Mouse (Mus musculus) lung, embryonic 15.5 days (tissue): Measurements from ENCODE around the gene Sema7a. TPM values are rescaled to one million over a fixed set of nuclear protein-coding genes. Genes with fewer than 3 reads are reported as not detected.
A peak's percentile ranks its signal among the peaks of the same experiment; 100 is the strongest.

Experiments
- ATAC-seq: fragments of 200-750 bp; cut with Nextera tagmentation; 2 replicates; pipeline ENCODE4 v1.8.0; 2017; ENCODE audit warnings: moderate number of reproducible peaks, borderline replicate concordance; ENCODE audit not compliant: low FRiP score, low TSS enrichment; ENCODE audit errors: extremely low read depth
- H3K27ac ChIP-seq: fragments of 300-500 bp; sonication (generic); 2 replicates; pipeline ENCODE4 v1.5.1; 2015; ENCODE audit warnings: moderate library complexity, mild to moderate bottlenecking, inconsistent platforms
- H3K27me3 ChIP-seq: fragments of 300-500 bp; sonication (generic); 2 replicates; pipeline ENCODE4 v1.6.1; 2015; ENCODE audit warnings: inconsistent platforms
- H3K36me3 ChIP-seq: fragments of 300-500 bp; sonication (generic); 2 replicates; pipeline ENCODE4 v1.6.1; 2015; ENCODE audit warnings: inconsistent platforms
- H3K4me1 ChIP-seq: fragments of 300-500 bp; sonication (generic); 2 replicates; pipeline ENCODE4 v1.6.1; 2015; ENCODE audit warnings: inconsistent platforms
- H3K4me2 ChIP-seq: fragments of 300-500 bp; sonication (generic); 2 replicates; pipeline ENCODE4 v1.6.1; 2015; ENCODE audit warnings: inconsistent platforms, mild to moderate bottlenecking, moderate library complexity
- H3K4me3 ChIP-seq: fragments of 300-500 bp; sonication (generic); 2 replicates; pipeline ENCODE4 v1.5.1; 2015; ENCODE audit warnings: mild to moderate bottlenecking, inconsistent platforms
- H3K9ac ChIP-seq: fragments of 300-500 bp; sonication (generic); 2 replicates; pipeline ENCODE4 v1.6.1; 2015; ENCODE audit warnings: inconsistent platforms
- H3K9me3 ChIP-seq: fragments of 300-500 bp; sonication (generic); 2 replicates; pipeline ENCODE4 v1.6.1; 2016; ENCODE audit warnings: inconsistent platforms
- WGBS: fragments of 180-500 bp; shearing (Covaris S2); methylation state at CpG from one replicate; pipeline ENCODE4 v1.1.7; 2015; 5-methylcytosine and 5-hydroxymethylcytosine counted together
- polyA plus RNA-seq: library from polyadenylated mRNA; unstranded; fragments of >200 nt; fragmentation: Nextera tagmentation; extraction: Ambion mirVana; gene quantifications from 2 replicates; pipeline ENCODE4 v1.2.1, GENCODE M21; 2015

Gene Sema7a
- polyA plus RNA-seq, result 0.79 and 0.90 TPM in 2 replicates

DNA sequence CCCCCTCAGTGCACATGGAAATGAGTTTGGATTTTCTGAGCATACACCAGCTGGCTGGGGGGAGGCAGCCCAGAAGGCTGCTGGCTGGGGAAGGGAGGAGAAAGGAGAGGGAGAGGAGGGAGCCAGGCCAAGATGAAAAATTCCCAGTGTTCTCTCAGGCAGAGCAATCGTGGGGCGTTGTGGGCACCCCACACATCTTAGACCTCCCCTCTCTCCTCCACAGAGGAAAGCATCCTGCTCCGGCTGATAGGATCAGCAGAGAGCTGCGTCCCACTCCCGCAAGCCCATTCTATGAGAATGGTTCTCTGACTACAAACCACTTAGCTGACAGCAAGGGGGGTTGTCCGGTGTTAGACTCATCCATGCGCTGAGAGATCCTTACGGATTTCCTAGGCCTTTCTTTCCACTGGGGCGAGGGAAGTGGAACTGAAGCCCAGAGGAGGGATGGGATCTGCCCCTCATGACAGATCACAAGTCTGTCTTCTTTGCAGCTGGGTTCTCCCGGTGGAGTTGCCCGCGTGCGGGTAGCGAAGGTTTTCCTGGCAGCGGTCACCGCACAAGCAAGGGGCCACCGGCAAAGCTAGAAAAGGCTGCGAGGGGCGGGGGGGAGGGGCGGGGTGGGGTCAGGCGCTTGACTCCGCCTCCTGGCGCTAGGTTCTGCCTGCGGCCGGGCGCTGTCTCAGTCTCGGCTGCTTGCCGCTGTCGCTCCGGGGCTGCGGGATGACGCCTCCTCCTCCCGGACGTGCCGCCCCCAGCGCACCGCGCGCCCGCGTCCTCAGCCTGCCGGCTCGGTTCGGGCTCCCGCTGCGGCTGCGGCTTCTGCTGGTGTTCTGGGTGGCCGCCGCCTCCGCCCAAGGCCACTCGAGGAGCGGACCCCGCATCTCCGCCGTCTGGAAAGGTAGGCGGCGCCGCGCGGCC, at the start of gene Sema7a:
Gene Sema7a, plus strand, starts transcription at position 682 of the 918 bp plus-strand sequence.
- peak within 1 kb of the TSS; percentile 70 for H3K4me3 ChIP-seq
- 2% methylated on average over 60 of the region's 60 CpGs for WGBS
- H3K9ac ChIP-seq, result peak within 1 kb of the TSS; percentile 56
- peaks cover 9% of the 10 kb centered on the region for H3K4me1 ChIP-seq
- peaks cover 71% of the 10 kb centered on the region for H3K27me3 ChIP-seq
- peak within 1 kb of the TSS; percentile 100 for H3K4me2 ChIP-seq
- no peaks in the 10 kb centered on the region for H3K36me3 ChIP-seq
- ATAC-seq, result peak; percentile 81
- no peak within 1 kb of the TSS for H3K27ac ChIP-seq
- no peaks in the 10 kb centered on the region for H3K9me3 ChIP-seq

DNA sequence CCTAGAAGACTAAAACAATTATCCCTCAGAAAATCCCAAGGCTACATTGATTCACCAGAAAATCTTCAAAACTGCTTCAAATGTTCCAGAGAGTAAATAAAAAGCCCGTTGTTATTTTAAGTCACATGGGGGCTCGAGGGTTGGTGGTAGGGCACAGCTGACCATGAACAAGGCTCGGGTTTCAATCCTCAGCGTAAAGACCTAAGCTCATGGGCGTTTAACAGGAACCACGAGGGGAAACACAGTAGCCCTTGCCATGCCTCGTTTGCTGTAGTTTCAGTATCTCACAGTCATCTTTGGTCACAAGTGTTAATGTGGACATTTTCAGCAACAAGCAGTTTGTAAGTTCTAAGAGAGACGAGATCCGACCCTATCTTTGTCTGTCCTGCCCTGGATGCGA, 39.4 kb upstream of the Sema7a start:
- Histone ChIP-seq H3K4me3 (no peak overlapping the region), H3K27me3 (0 out of 2 replicates have a peak, but pooled peaks cover 3% of the 10 kb centered on the region), H3K9me3 (no peaks in the 10 kb centered on the region), H3K36me3 (no peaks in the 10 kb centered on the region), H3K9ac (no peak overlapping the region), H3K27ac (no peak overlapping the region), H3K4me2 (no peak overlapping the region), H3K4me1 (0 out of 2 replicates have a peak, but pooled peaks cover 7% of the 10 kb centered on the region)
- no peak for ATAC-seq
- WGBS, result 26% methylated on average over 10 of the region's 10 CpGs

DNA sequence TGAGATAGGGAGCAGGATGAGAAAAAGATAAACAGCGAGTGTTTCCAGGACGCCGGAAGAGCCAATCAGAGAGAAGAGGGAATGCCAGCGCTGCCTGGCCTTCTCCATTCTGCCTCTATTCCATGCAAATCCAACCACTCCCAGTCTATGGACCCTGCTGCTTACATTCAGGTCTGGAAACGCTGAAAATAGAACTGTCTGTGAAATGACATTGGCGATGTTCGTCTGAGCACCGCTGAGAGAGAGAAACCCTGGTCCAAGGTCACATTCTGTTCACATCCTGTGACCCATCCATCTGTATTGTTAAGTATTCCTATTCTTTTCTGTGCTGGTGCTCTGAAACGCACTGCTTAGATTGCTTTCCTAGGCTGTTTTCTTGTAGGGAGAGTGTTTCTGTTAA, 38.7 kb upstream of the Sema7a start:
- no peak for ATAC-seq
- H3K36me3 ChIP-seq, result no peaks in the 10 kb centered on the region
- no peaks in the 10 kb centered on the region for H3K9me3 ChIP-seq
- no peak overlapping the region for H3K4me2 ChIP-seq
- H3K27ac ChIP-seq, result no peak overlapping the region
- H3K4me1 ChIP-seq, result 0 out of 2 replicates have a peak, but pooled peaks cover 7% of the 10 kb centered on the region
- WGBS, result 24% methylated on average over 9 of the region's 9 CpGs
- 0 out of 2 replicates have a peak, but pooled peaks cover 3% of the 10 kb centered on the region for H3K27me3 ChIP-seq
- no peak overlapping the region for H3K4me3 ChIP-seq
- no peak overlapping the region for H3K9ac ChIP-seq

DNA sequence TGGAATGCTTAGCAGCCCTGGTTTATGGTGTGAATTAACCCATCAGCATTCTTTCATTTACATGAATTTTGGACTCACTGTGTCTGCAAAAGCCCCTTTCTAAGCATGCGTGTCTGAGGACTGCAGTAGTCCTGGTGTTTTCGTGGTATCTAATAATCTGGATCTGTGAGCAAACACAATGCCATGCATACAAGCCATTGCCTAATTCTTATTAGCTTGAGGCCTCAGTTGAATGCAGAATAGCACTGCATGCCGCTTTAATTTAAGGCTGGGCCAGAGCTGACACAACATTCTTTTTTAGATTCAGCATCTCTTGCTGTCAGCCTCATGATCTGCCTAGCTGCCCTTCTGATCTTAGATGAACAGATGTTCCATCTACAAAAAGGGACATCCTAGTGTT, 38.3 kb upstream of the Sema7a start:
- ATAC-seq, result no peak
- no peak overlapping the region for H3K4me3 ChIP-seq
- H3K36me3 ChIP-seq, result no peaks in the 10 kb centered on the region
- WGBS, result 84% methylated on average over 3 of the region's 3 CpGs
- H3K4me2 ChIP-seq, result no peak overlapping the region
- H3K27me3 ChIP-seq, result 0 out of 2 replicates have a peak, but pooled peaks cover 3% of the 10 kb centered on the region
- no peak overlapping the region for H3K27ac ChIP-seq
- H3K4me1 ChIP-seq, result 0 out of 2 replicates have a peak, but pooled peaks cover 7% of the 10 kb centered on the region
- H3K9me3 ChIP-seq, result no peaks in the 10 kb centered on the region
- H3K9ac ChIP-seq, result no peak overlapping the region

DNA sequence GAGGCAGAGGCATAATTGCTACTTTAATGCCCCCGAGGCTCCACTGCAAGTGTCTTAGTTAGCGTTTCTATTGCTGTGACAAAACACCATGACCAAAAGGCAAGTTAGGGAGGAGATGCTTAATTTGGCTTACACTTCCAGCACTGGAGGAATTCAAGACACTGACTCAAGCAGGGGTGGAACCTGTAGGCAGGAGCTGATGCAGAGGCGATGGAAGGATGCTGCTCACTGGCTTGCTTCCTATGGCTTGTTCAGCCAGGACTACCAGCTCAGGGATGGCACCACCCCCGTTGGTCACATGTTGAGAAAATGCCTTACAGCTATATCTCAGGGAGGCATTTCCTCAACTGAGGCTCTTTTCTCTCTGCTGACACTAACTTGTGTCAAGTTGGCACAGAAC, 37.8 kb upstream of the Sema7a start:
- H3K4me3 ChIP-seq, result no peak overlapping the region
- no peak overlapping the region for H3K9ac ChIP-seq
- H3K27ac ChIP-seq, result no peak overlapping the region
- 0 out of 2 replicates have a peak, but pooled peaks cover 7% of the 10 kb centered on the region for H3K4me1 ChIP-seq
- H3K9me3 ChIP-seq, result no peaks in the 10 kb centered on the region
- H3K36me3 ChIP-seq, result no peaks in the 10 kb centered on the region
- WGBS, result 87% methylated on average over 4 of the region's 4 CpGs
- no peak overlapping the region for H3K4me2 ChIP-seq
- 0 out of 2 replicates have a peak, but pooled peaks cover 3% of the 10 kb centered on the region for H3K27me3 ChIP-seq
- no peak for ATAC-seq

DNA sequence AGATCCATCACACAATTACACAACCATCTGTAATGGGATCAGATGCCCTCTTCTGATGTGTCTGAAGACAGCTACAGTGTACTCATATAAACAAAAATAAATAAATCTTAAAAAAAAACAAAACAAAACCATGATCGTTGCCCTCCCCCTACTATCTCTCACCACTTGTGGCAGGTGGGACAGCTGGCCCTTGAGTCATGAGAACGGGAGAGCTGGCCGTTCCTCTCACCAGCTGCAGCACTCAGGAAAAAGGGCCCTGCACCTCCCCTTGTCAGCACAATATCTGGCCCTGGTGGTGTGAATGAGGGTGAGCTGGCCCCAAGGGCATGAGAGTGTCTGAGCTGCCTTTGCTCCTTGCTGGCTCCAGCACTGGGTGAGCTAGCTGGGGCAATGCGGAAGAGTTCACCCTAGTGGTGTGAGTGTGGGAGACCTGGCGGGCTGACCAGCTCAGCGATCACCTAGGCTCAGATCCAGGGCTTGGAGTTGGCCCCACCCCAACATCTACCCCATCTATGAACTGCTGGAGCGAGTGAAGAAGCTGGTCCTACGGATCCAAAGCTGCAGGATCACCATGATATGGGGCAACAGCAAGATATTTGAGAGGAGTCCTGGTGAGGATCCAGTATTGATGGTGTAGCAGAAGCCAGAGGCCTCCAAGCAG, 36.2 kb upstream of the Sema7a start:
- WGBS, result 60% methylated on average over 8 of the region's 8 CpGs

DNA sequence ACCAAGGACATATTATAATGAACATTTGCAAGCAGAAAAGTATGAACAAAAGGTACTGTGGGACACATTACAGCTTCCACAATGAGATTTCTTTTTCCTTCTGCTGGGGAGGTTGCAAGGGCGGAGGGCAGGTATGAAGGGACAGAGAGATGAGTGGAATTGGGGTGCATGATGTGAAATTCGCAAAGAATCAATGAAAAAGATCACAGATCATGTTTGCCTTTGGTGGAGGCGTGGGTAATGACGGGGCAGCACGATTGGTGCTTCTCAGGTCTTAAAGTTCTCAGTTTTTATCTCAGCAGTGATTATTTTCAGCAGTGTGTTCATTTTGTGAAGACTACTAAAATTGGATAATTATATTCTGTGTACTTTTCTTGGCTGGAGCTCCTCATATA, 35.7 kb upstream of the Sema7a start:
- Histone ChIP-seq H3K4me1 (0 out of 2 replicates have a peak, but pooled peaks cover 7% of the 10 kb centered on the region), H3K27me3 (0 out of 2 replicates have a peak, but pooled peaks cover 3% of the 10 kb centered on the region), H3K4me3 (no peak overlapping the region), H3K9me3 (no peaks in the 10 kb centered on the region), H3K4me2 (no peak overlapping the region), H3K36me3 (no peaks in the 10 kb centered on the region), H3K9ac (no peak overlapping the region), H3K27ac (no peak overlapping the region)
- 83% methylated on average over 5 of the region's 5 CpGs for WGBS
- no peak for ATAC-seq

More for the DNA sequence above, 36.2 kb upstream of the Sema7a start:
- H3K27me3 ChIP-seq, result 0 out of 2 replicates have a peak, but pooled peaks cover 3% of the 10 kb centered on the region
- H3K27ac ChIP-seq, result no peak overlapping the region
- no peak overlapping the region for H3K9ac ChIP-seq
- 0 out of 2 replicates have a peak, but pooled peaks cover 7% of the 10 kb centered on the region for H3K4me1 ChIP-seq
- no peak for ATAC-seq
- H3K9me3 ChIP-seq, result no peaks in the 10 kb centered on the region
- H3K36me3 ChIP-seq, result no peaks in the 10 kb centered on the region
- no peak overlapping the region for H3K4me3 ChIP-seq
- H3K4me2 ChIP-seq, result no peak overlapping the region

DNA sequence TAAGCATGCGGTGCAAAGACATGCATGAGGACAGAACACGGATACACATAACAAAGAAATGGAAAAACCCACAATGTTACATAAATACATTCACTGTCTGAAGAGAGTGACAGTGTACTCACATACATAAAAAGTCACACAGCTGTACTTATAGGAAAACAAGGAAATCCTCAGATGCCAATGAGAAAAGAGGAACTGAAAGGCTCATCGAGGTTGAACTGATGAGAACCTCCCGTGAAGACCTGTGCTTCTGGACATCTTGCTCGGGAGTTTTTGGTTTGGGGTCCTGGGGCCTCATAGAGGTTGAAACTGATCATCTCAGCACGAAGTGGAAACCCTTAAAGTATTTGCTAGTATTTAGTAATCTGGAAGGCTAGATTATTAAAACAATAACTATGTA, 32.7 kb upstream of the Sema7a start:
- H3K4me1 ChIP-seq, result peaks cover 15% of the 10 kb centered on the region
- no peak overlapping the region for H3K4me2 ChIP-seq
- no peak overlapping the region for H3K4me3 ChIP-seq
- no peaks in the 10 kb centered on the region for H3K36me3 ChIP-seq
- no peaks in the 10 kb centered on the region for H3K9me3 ChIP-seq
- no peak overlapping the region for H3K27ac ChIP-seq
- 0 out of 2 replicates have a peak, but pooled peaks cover 3% of the 10 kb centered on the region for H3K27me3 ChIP-seq
- no peak for ATAC-seq
- 74% methylated on average over 6 of the region's 6 CpGs for WGBS
- H3K9ac ChIP-seq, result no peak overlapping the region

DNA sequence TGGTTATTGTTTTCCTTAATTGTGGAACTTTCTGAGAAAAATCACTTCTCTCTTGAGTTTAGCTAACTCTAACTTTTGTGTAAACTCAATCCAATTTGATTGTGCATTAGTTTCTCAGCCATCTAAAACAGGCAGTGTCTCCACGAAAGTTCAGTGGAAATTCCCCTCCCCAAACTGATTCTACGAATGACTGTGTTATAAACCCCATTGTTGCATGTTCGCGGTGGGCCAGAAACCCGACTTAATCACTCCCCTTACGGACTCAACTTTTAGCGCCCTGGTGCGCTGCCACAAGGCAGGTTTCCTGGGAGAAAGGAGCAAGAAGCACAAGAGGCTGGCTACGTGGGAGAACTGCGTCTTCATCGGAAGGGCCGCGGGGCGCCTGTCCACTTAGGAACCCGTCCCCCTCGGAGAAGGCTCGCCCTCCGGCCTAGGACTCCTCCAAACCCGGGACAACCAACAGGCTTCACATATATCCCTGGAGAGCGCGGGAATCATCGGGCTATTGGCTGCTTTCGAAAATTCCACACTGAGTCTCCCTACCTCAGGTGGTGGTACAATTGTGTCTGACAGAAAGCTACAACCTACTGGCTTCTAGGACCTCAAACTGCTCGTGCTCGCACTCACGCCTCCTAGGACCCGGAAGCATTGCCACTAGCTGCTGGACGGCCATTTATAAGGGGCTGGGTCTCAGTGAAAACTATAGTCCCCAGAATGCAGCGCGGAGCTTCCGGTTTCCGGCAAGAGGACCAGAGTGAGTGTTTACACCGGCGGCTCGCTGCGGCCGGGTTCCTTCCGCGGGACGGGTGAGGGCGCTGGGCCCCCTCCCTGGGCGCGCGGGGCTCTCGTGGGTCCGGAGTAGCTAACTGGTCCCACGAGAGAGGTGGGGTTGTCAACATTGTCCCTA, 29.4 kb upstream of the Sema7a start, which contains the start of gene Ubl7:
Gene Ubl7, plus strand, starts transcription at position 726 of the 907 bp plus-strand sequence.
- Histone ChIP-seq H3K9ac (peak within 1 kb of the TSS; percentile 68), H3K36me3 (peaks cover 7% of the 10 kb centered on the region; the same call in 1 of the 2 replicates), H3K4me2 (peak within 1 kb of the TSS; percentile 83), H3K27ac (peak within 1 kb of the TSS; percentile 69), H3K4me3 (peak within 1 kb of the TSS; percentile 63), H3K4me1 (peaks cover 15% of the 10 kb centered on the region), H3K9me3 (no peaks in the 10 kb centered on the region), H3K27me3 (no peaks in the 10 kb centered on the region)
- peak; percentile 99 for ATAC-seq
- under 1% methylated on average over 47 of the region's 47 CpGs for whole genome bisulfite sequencing

DNA sequence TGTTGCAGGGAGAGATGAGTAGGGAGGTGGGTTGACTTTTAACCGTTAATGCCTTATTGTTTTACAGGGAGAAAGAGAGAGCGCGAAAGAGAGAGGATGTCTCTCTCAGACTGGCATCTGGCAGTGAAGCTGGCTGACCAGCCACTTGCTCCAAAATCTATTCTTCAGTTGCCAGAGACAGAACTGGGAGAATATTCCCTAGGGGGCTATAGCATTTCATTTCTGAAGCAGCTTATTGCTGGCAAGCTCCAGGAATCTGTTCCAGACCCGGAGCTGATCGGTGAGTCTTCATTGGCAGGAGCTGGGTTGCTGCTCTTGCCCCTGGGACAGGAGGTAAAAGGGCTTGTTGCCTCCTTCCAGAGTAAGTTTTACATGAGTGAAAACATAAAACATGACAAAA, 27.3 kb upstream of the Sema7a start:
- no peak overlapping the region for H3K4me3 ChIP-seq
- H3K27me3 ChIP-seq, result no peaks in the 10 kb centered on the region
- peaks cover 15% of the 10 kb centered on the region for H3K4me1 ChIP-seq
- peaks cover 15% of the 10 kb centered on the region; the same call in 1 of the 2 replicates for H3K36me3 ChIP-seq
- no peak overlapping the region for H3K4me2 ChIP-seq
- no peak overlapping the region for H3K27ac ChIP-seq
- H3K9ac ChIP-seq, result no peak overlapping the region
- H3K9me3 ChIP-seq, result no peaks in the 10 kb centered on the region
- no peak for ATAC-seq
- WGBS, result 89% methylated on average over 5 of the region's 5 CpGs

DNA sequence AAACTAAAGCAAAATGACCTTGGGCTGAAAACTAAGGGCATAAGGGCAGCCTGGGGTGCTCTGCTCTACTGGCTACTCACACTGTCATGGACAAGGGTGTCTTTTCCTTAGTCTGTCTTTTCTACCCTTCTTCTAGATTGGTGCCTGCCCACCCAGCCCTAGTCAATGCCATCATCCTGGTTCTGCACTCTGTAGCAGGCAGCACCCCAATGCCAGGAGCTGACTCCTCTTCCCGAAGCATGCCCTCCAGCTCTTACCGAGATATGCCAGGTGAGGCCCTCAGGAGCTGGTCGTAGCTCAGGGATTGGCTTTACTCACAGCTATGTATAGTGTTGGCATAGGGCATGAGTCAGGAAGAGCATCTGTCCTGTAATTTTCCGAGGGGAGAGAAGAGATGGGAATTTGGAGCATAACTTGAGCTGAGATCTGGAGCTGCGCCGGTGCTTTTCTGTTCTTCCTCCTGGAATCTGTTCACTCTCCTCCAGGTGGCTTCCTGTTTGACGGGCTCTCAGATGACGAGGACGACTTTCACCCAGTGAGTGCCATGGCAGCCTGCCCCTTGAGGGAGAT, 18.3 kb upstream of the Sema7a start:
- ATAC-seq, result no peak
- Histone ChIP-seq H3K4me2 (no peak overlapping the region), H3K27me3 (no peaks in the 10 kb centered on the region), H3K4me1 (no peaks in the 10 kb centered on the region), H3K36me3 (peaks cover 66% of the 10 kb centered on the region), H3K4me3 (no peak overlapping the region), H3K9me3 (no peaks in the 10 kb centered on the region), H3K9ac (no peak overlapping the region), H3K27ac (no peak overlapping the region)
- WGBS, result 91% methylated on average over 9 of the region's 9 CpGs
